Mouse (Mus musculus) cerebellum, adult 9-11 months (tissue): ENCODE results near the gene Lrrc57.
"Not testable (repeated sequence)": the region's sequence is repeated elsewhere in the genome, so short reads cannot be mapped to it uniquely, and the experiment has no call there.

Source experiments
- DNase-seq: peaks from one replicate; pipeline ENCODE4 v3.0.0; 2022

Gene Lrrc57

DNA sequence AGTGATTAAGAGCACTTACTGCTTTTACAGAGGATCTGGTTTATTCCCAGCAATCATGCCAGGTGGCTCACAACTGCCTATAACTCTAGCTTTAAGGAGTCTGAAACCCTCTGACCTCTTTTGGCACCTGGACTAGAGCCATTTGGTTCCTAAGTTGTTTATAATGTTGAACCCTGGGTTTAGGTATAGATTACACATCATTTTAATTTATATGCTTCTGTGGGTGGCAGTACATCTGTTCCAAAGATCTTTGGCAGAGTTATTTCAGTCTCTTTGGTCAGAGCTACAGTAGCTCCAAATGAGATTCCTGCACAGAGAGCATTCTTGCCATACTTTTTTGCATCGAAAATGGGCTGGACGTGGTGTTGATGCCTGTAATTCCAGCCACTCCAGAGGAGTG, 11.6 kb downstream of the Lrrc57 start:
- no peak for DNase-seq

DNA sequence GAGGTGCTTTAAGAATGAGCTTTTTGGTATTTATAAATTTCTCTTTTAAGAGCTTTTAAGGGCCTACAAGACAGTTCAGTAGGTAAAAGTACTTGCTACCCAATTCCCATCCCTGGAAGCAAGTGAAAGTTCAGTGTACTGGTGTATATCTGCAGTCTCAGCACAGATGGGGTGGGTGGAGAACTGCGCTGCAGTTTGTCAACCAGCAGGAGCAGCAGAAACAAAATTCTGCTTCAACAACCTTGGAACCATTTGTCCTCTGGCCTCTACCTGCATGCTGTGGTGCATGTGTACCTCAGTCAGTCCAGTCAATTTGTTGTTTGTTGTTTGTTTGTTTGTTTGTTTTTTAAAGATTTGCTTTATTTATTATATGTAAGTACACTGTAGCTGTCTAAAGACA, 17.1 kb downstream of the Lrrc57 start:
- DNase-seq, result no peak

DNA sequence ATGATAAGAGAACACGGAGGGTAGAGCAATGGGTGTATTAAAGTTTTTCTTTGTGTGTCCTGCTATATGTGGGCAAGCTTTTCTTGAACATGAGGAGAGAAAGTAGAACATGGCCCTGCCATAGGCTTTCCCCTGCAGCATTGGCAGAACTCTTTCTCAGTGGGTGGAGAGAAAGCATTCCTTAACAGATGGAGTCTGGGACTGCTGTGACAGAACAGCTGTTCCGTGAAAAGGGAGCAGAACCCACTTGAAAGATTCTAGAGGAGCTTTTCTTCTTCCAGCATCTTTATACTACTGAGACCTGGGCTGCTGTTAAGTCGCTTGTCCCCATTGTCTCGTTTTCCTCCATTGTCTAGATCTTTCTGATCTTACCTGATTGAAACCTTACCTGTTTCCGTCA, 19.6 kb downstream of the Lrrc57 start:
- DNase-seq, result no peak

DNA sequence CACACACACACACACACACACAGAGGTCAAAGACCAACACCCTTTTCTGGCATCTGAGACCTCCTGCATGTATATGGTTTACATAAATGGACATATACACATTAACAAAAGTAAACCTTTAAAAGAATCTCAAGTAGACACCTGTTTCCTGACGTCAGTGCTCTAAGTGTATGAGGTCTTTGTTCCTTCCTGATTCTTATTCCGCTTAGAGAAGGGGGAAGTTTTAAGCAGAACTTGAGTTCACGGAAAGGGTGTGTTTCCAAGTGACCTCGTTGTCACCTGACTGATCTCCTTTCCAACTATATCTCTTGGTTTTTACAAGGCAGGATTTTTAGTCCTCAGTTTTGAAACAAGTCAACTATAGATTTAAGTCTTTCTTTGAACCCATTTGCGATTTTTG, 31.0 kb downstream of the Lrrc57 start:
- no peak for DNase-seq

DNA sequence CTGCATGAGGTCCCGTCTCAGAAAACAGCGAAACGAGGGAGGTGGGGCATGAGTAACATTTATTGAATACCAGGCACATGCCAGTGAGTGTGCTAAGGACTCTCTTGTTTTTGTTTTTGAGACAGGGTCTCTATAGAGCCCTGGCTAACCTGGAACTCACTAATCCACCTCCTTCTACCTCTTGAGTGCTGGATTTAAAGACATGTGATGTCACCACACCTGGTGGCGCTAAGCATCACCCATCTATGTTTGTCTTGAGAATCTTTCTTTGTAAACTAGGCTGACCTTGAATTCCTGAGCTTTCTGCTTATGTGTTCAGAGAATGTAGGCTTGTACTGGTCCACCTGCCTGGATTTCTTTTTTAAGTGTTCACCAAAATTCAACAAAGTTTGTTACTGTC, 31.5 kb downstream of the Lrrc57 start:
- DNase-seq, result no peak

DNA sequence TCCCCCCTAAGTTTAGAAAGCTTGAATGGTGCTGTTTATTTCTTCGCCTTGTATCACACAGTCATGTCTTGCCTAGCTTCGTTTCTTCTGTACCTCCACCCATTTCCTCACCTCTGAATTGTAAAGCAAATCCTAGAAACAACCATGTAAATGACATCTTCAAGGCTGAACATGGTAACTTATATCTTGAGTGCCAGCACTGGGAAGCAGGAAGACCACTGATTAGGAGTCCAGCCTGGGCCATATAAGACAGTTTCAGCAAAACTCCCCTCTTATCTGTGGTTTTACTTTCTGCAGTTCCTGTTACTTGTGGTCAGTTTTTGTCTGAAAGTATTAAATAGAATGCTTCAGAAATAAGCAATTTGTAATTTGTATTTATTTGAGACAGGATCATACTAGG, 33.3 kb downstream of the Lrrc57 start:
- no peak for DNase-seq

DNA sequence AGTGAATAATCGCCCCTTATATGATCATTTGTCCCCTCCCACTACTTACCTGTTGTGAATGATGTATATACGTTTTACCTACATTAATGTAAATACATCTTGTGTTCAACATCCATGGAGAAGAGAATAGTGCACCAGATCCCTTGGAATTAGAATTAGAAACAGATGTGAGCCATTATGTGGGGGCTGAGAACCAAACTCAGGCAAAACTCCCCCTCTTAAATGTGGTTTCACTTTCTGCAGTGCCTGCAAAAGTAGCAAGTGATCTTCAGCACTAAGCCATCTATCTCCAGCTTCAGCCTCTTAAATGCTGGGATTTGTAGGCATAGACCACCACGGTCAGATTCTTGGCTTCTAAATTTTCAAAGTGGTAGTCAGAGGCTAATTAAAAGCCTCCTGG, 34.2 kb downstream of the Lrrc57 start:
- no peak for DNase-seq

DNA sequence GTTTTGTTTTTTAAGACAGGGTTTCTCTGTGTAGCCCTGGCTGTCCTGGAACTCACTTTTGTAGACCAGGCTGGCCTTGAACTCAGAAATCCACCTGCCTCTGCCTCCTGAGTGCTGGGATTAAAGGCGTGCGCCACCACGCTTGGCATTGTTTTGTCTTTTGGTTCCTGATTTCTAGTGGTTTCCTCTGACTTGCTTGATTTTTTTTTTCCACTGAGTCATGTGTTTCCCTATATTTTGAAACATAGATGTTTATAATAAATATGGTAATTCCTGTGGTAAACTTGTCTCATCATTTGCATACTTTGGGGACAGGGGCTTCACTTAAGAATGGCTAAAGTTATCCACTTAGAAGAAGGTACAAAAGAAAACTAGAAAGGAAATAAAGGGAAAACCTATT, 37.2 kb downstream of the Lrrc57 start:
- not testable (repeated sequence) for DNase-seq

DNA sequence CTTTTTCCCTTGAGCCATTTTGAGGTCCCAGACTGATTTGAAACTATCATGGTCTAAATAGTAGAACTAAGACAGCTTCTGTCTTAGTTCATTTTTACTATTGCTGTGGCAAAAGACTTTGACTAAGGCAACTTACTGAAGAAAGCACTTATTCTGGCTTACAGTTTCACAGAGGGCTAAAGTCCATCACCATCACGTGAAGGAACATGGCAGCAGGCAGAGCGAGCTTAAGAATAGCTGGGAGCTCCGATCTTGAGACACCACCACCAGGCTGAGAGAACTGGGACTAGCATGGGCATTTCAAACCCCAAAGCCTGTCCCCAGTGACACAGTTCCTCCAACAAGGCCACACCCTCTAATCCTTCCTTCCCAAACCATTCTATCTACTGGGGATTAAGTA, 38.2 kb downstream of the Lrrc57 start:
- no peak for DNase-seq

DNA sequence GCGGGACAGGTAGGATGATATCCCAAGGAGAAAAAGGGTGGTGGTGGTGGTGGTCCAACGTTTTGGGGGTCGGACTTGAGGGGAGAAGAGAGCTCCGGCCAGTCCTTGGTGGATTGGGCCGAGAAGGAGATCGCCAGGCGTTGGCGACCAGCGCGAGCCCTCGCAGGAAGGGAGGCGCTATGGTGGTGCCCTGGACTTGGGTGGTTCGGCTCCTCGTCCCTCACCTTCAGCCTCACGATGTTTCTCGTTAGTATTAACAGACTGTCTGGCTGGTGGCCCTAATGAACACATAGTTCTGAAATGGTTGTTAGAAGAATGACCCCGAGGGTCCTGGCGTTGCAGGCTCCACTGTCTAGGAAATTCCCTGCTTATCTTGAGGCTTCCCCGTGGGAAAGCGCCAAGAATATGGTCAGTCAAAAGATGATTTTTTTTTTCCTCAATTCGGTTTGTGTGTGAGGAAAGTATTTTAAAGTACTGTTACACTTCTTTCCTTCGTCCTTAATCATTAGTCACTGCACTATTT, 41.5 kb downstream of the Lrrc57 start:
- DNase-seq, result no peak

DNA sequence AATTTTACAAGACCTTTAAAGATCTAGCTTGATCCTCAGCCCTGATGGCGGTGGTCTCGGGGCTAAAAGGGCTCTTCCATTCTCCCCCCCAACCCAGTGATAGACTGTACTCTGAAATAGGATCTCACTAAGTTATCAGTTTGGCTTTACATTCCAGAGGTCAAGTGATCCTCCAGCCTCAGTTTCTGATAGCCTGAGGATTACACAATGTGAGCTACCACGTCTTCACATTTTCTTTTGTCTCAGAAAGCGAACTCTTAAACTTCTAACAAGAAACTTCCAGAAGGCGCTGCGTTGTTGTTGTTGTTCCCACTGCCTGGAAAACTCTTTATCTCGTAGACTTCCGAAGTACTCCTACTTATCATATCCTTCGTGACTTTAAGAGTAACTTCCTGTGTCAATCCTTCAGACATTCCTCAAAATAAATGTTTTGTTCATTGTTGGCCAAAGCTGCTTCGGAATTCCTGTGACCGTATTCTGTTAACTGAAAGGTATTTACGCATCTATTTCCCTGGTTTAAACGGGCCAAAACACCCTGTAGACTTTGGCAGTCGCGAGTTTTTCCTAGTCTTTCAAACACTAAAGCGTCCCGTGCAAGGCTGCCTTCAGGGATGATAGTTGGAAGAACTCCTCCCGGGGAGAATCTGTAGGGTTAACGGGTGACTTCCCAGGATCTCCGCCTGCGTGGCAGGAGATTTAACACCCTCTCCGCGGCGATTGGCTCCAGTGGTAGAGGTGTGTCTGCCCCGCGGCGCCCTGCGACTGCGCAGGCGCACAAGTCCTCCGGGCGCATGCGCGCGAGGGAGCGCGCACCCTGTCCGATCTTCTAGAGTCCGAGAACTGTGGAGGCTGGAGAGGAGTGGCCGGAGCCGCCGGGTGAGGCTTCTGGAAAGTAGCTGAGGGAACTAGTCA, 42.2 kb downstream of the Lrrc57 start, which contains the start of gene Snap23:
Snap23 (plus strand) TSS at position 786 of the 912 bp plus-strand sequence.
- peak; percentile 97 for DNase-seq

DNA sequence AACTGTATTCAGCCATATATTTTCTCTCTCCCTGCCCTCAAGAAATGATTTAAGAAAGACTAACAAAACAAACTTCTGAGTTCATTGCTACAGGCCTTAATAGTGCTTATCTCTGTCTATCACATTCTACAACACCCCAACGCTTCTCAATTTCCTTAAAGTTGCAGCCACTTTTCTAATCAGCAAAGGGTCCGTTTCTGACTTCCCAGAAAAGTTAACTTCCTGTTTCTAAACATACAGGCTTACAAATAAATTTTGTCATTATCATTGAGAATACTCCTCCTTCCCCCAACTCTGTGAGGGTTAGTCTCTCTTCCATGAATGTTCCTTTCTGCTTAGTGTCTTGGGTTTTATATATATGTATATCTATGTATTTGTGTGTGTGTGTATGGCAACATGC, 44.0 kb downstream of the Lrrc57 start:
- DNase-seq, result no peak

DNA sequence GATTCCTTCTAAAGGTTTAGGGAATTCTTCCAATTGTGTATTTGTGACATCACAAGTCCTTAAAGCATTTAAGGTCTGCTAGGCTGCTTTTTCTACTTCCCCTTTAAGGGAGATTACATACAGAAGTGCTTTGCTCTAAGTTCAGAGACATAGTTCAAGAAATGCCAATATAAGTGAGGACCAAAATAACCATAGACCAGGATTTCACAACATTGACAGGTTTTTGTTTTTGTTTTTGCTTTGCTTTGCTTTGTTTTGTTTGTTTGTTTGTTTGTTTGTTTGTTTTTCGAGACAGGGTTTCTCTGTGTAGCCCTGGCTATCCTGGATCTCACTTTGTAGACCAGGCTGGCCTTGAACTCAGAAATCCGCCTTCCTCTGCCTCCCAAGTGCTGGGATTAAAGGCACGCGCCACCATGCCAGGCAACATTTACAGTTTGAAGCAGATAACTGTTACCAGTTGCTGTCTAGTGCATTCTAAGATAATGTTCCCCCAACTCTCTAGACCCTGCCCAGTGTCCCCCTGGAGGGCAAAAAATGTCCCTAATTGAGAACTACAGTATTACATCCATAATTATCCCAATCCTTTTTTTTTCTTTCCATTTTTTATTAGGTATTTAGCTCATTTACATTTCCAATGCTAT, 44.7 kb downstream of the Lrrc57 start:
- DNase-seq, result not testable (repeated sequence)

DNA sequence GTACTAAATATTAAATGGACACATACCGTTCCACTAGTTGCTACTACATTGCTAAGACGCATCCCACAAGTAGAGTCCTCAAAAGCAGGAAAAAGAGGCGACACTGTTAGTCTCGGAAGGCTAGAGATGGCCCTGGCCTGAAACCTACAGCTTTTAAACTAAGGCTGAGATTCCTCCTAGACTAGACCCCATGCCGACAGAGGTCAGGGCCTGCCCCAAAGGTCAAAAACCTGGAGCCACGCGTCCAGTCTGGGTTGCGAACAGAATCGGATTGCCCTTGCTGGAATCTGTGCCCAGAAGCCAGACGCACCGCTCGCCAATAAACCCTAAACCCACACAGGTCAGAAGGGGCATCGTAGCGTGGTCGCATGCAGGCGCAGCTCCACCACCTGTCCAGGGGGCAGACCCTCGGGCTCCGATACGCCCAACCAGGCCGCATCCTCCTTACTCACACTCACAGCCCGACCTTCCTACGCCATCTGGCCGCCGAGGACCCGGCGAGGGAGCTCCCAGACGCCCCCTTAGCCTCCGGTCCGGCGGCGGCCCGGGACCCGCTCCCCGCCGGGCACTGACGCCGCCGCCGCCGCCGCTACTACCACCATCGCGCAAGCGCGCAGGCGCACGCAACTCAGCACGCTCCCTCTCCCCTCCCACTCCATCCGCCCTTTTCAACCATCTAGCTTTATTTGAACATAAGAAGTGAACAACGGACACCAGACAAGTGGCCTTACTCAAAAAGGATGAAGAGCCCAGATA, 45.9 kb downstream of the Lrrc57 start, which contains the start of gene Zfp106:
Zfp106 (minus strand) TSS at position 609 of the 756 bp plus-strand sequence.
- peak; percentile 90 for DNase-seq

DNA sequence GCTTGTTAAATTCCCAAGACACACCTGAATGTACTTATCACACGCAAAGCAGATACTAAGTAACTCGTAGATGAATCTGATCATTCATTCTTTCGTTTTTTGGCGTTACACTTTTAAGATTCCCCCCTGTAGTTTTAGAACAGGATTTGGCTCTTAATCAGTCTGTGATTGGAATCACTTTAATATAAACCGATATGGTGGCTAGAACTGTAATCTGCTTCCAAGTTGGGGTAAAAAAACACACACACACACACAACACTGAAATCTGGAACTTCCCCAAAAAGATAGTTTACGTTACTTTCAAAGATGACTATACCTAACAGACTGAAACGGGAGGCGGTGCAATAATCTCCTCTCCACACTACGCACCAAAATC, 46.5 kb downstream of the Lrrc57 start:
- no peak for DNase-seq

DNA sequence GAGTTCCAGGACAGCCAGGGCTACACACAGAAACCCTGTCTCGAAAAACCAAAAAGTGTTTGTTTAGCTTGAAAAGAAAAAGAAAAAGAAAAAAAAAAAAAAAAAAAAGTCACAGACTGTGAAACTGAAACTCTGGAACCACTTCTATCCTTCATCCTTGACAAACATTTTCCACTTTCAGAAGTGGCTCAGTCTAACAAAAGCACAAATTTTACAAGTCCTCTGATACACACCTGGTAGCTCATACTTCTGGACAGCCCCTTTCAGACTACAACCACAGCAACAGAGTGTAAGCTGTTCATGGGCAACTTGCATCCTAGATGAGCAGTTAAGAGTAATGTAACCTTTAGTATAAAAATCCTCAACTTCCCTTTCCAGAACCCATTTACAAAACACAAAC, 47.8 kb downstream of the Lrrc57 start:
- no peak for DNase-seq

DNA sequence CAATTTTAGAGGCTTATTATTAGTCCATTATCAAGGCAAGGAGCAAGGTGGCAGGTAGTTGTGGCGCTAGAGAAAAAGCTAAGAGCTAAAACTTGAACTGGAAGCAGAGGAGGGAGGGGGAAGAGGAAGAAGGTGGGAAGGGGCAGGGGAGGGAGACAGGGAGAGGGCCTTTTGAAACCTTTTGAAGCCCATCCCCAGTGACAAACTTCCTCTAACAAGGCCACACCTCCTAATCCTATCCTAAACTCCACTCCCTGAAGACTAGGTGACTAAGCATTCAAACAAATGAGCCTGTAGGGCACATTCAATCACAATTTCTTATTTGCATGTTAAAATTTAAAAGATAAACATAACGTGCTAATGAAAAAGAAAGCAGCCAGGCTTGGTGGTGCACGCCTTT, 50.5 kb downstream of the Lrrc57 start:
- no peak for DNase-seq

DNA sequence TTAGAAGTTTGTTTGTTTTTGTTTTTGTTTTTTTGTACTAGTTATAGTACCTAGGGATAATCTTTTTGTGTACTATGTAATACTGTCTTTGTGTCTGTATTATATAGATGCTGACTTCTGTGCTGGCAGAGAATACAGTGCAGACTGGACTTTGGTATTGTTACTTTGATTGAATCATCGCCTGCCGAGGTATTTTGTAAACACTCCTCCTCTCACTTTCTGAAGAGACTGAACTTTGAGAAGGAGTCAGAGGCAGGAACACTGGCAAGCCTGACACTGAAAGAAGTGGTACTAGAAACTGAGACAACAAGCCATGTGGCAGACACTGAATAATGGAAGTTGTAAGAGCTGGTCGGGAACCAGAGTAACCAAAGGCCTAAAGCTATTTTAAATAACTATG, 52.5 kb downstream of the Lrrc57 start:
- DNase-seq, result no peak
